Mouse (Mus musculus) E14TG2a.4 (cell line): ENCODE data around the gene Igfbp7.

Source experiments
- H3K27me3 ChIP-seq: 2 replicates; pipeline ENCODE4 v1.6.1; 2014; ENCODE audit warnings: low read length, control low read depth; ENCODE audit not compliant: insufficient read depth
- H3K36me3 ChIP-seq: 2 replicates; pipeline ENCODE4 v1.6.1; 2014; ENCODE audit warnings: low read length, control low read depth; ENCODE audit not compliant: insufficient read depth
- H3K4me1 ChIP-seq: replicated peaks from 2 replicates; pipeline ENCODE4 v1.6.1; 2014; ENCODE audit warnings: low read depth, low read length, control low read depth
- H3K4me3 ChIP-seq: replicated peaks from 2 replicates; pipeline ENCODE4 v1.5.1; 2014; ENCODE audit warnings: mild to moderate bottlenecking, low read length
- H3K9me3 ChIP-seq: 2 replicates; pipeline ENCODE4 v1.6.1; 2014; ENCODE audit warnings: low read length, control low read depth
- CTCF ChIP-seq: conservative IDR thresholded peaks from 2 replicates; pipeline ENCODE4 v1.5.1; 2014; ENCODE audit warnings: low read length
- NANOG ChIP-seq: IDR thresholded peaks from 2 replicates; pipeline ENCODE4 v1.6.1; 2014; ENCODE audit warnings: borderline replicate concordance, low read length, mixed read lengths
- POU5F1 ChIP-seq: IDR thresholded peaks from 2 replicates; pipeline ENCODE4 v1.6.1; 2014; ENCODE audit warnings: low read length, borderline replicate concordance

Igfbp7 gene

GRCm38 (mm10) chr5:77407341-77408298 is at the start of gene Igfbp7:
Gene Igfbp7 (minus strand): TSS chr5:77408041.
- H3K9me3 ChIP-seq = peaks cover 12% of the 10 kb centered on the region
- TF ChIP-seq NANOG = no peak
- no peak for TF ChIP-seq CTCF
- no peak for TF ChIP-seq POU5F1
- peaks cover 33% of the 10 kb centered on the region for H3K27me3 ChIP-seq
- no peaks in the 10 kb centered on the region for H3K36me3 ChIP-seq
- H3K4me3 ChIP-seq = peak within 1 kb of the TSS; percentile 90
- no peaks in the 10 kb centered on the region for H3K4me1 ChIP-seq

- TF ChIP-seq NANOG = no peak
- TF ChIP-seq POU5F1 = no peak
- TF ChIP-seq CTCF = no peak
- Histone ChIP-seq H3K27me3 (no peaks in the 10 kb centered on the region), H3K4me3 (no peak overlapping the region), H3K4me1 (no peaks in the 10 kb centered on the region), H3K9me3 (peaks cover 78% of the 10 kb centered on the region), H3K36me3 (no peaks in the 10 kb centered on the region)
Observed at GRCm38 (mm10) chr5:77452103-77452502, 44.3 kb upstream of the Igfbp7 start.

GRCm38 (mm10) chr5:77449531-77449930 is 41.7 kb upstream of the Igfbp7 start:
- Histone ChIP-seq H3K4me3 (no peak overlapping the region), H3K27me3 (no peaks in the 10 kb centered on the region), H3K9me3 (peaks cover 62% of the 10 kb centered on the region), H3K4me1 (no peaks in the 10 kb centered on the region), H3K36me3 (no peaks in the 10 kb centered on the region)
- no peak for TF ChIP-seq NANOG
- TF ChIP-seq POU5F1 = no peak
- TF ChIP-seq CTCF = no peak

- H3K36me3 ChIP-seq = no peaks in the 10 kb centered on the region
- no peak for TF ChIP-seq NANOG
- no peaks in the 10 kb centered on the region for H3K27me3 ChIP-seq
- H3K4me3 ChIP-seq = no peak overlapping the region
- peaks cover 27% of the 10 kb centered on the region for H3K9me3 ChIP-seq
- H3K4me1 ChIP-seq = no peaks in the 10 kb centered on the region
Observed at GRCm38 (mm10) chr5:77445431-77445830, 37.6 kb upstream of the Igfbp7 start.

GRCm38 (mm10) chr5:77443889-77444573 is 36.2 kb upstream of the Igfbp7 start:
- Histone ChIP-seq H3K36me3 (no peaks in the 10 kb centered on the region), H3K4me1 (no peaks in the 10 kb centered on the region), H3K4me3 (no peak overlapping the region), H3K27me3 (no peaks in the 10 kb centered on the region), H3K9me3 (peaks cover 13% of the 10 kb centered on the region)
- TF ChIP-seq CTCF (no peak), POU5F1 (no peak), NANOG (no peak)

GRCm38 (mm10) chr5:77442856-77443623 is 35.2 kb upstream of the Igfbp7 start:
- Histone ChIP-seq H3K9me3 (peaks cover 9% of the 10 kb centered on the region), H3K4me1 (no peaks in the 10 kb centered on the region), H3K4me3 (no peak overlapping the region), H3K36me3 (no peaks in the 10 kb centered on the region), H3K27me3 (no peaks in the 10 kb centered on the region)
- TF ChIP-seq POU5F1 (no peak), NANOG (no peak)

GRCm38 (mm10) chr5:77436308-77436707 is 28.5 kb upstream of the Igfbp7 start:
- no peak overlapping the region for H3K4me3 ChIP-seq
- no peaks in the 10 kb centered on the region for H3K9me3 ChIP-seq
- H3K27me3 ChIP-seq = peaks cover 4% of the 10 kb centered on the region; the same call in 1 of the 2 replicates
- no peaks in the 10 kb centered on the region for H3K36me3 ChIP-seq
- no peak for TF ChIP-seq POU5F1
- TF ChIP-seq CTCF = no peak
- no peak for TF ChIP-seq NANOG
- peaks cover 12% of the 10 kb centered on the region for H3K4me1 ChIP-seq

GRCm38 (mm10) chr5:77434060-77434459 is 26.2 kb upstream of the Igfbp7 start:
- H3K4me3 ChIP-seq = no peak overlapping the region
- no peaks in the 10 kb centered on the region for H3K36me3 ChIP-seq
- H3K9me3 ChIP-seq = no peaks in the 10 kb centered on the region
- H3K4me1 ChIP-seq = peaks cover 17% of the 10 kb centered on the region
- no peak for TF ChIP-seq CTCF
- H3K27me3 ChIP-seq = peaks cover 4% of the 10 kb centered on the region; the same call in 1 of the 2 replicates
